Mouse (Mus musculus): ENCODE measurements around the gene 4933428G20Rik. TPM values are rescaled to one million over a fixed set of nuclear protein-coding genes. Genes with fewer than 3 reads are reported as not detected.

4933428G20Rik gene
- 0.44 and 0.60 TPM in 2 replicates for polyA plus RNA-seq (2015; fragmentation: Nextera tagmentation; extraction: Ambion mirVana)

GRCm38 (mm10) chr11:97499865-97500719 lies at the start of gene 4933428G20Rik:
Gene 4933428G20Rik (minus strand): TSS chr11:97500340.

Other genes with a start within 250 kb of the 4933428G20Rik start
- gene Npepps, start 219.7 kb downstream of the 4933428G20Rik start, polyA plus RNA-seq (2015; fragmentation: Nextera tagmentation; extraction: Ambion mirVana), result 32.5 and 54.5 TPM in 2 replicates
- gene Mrpl45, start 184.6 kb downstream of the 4933428G20Rik start, polyA plus RNA-seq (2015; fragmentation: Nextera tagmentation; extraction: Ambion mirVana), result 30.0 and 45.7 TPM in 2 replicates
- gene Gpr179, start 148.3 kb downstream of the 4933428G20Rik start, polyA plus RNA-seq (2015; fragmentation: Nextera tagmentation; extraction: Ambion mirVana), result 4.8 and 7.3 TPM in 2 replicates
- 2.5 and 2.6 TPM in 2 replicates for gene Socs7, start 137.8 kb downstream of the 4933428G20Rik start, polyA plus RNA-seq (2015; fragmentation: Nextera tagmentation; extraction: Ambion mirVana)
- 5.2 and 8.4 TPM in 2 replicates for gene Arhgap23, start 84.8 kb downstream of the 4933428G20Rik start, polyA plus RNA-seq (2015; fragmentation: Nextera tagmentation; extraction: Ambion mirVana)
- 1.8 and 2.3 TPM in 2 replicates for gene Srcin1, start 75.8 kb upstream of the 4933428G20Rik start, polyA plus RNA-seq (2015; fragmentation: Nextera tagmentation; extraction: Ambion mirVana)
- 1.1 and 2.2 TPM in 2 replicates for gene Epop, start 129.4 kb upstream of the 4933428G20Rik start, polyA plus RNA-seq (2015; fragmentation: Nextera tagmentation; extraction: Ambion mirVana)
- 1.3 TPM in 2 replicates for gene Mllt6, start 163.1 kb upstream of the 4933428G20Rik start, polyA plus RNA-seq (2015; fragmentation: Nextera tagmentation; extraction: Ambion mirVana)
- gene Cisd3, start 185.5 kb upstream of the 4933428G20Rik start, polyA plus RNA-seq (2015; fragmentation: Nextera tagmentation; extraction: Ambion mirVana), result 53.6 and 65.4 TPM in 2 replicates
- 6.3 and 8.3 TPM in 2 replicates for gene Pcgf2, start 200.2 kb upstream of the 4933428G20Rik start, polyA plus RNA-seq (2015; fragmentation: Nextera tagmentation; extraction: Ambion mirVana)
- 662 and 856 TPM in 2 replicates for gene Psmb3, start 203.1 kb upstream of the 4933428G20Rik start, polyA plus RNA-seq (2015; fragmentation: Nextera tagmentation; extraction: Ambion mirVana)
- gene Pip4k2b, start 244.4 kb upstream of the 4933428G20Rik start, polyA plus RNA-seq (2015; fragmentation: Nextera tagmentation; extraction: Ambion mirVana), result 1.0 and 1.2 TPM in 2 replicates